Mouse (Mus musculus) intestine, embryonic 14.5 days (tissue): ENCODE data around the gene Pnpla3. TPM values are rescaled to one million over a fixed set of nuclear protein-coding genes. Genes with fewer than 3 reads are reported as not detected.
"Not testable (repeated sequence)": the region's sequence is repeated elsewhere in the genome, so short reads cannot be mapped to it uniquely, and the experiment has no call there.

ENCODE experiments used
- ATAC-seq: fragments of 200-750 bp; cut with Nextera tagmentation; replicated peaks from 2 replicates; pipeline ENCODE4 v1.8.0; 2017; ENCODE audit warnings: low read depth, moderate number of reproducible peaks, moderate TSS enrichment, moderate library complexity; ENCODE audit not compliant: low FRiP score, low TSS enrichment
- DNase-seq: peaks from one replicate; pipeline ENCODE4 v3.0.0-alpha.2; 2018; ENCODE audit warnings: low spot score
- H3K27ac ChIP-seq: fragments of 300-500 bp; sonication (generic); 2 replicates; pipeline ENCODE4 v1.5.1; 2014; ENCODE audit warnings: low read depth, mild to moderate bottlenecking, control low read depth
- H3K27me3 ChIP-seq: fragments of 300-500 bp; sonication (generic); replicated peaks from 2 replicates; pipeline ENCODE4 v1.6.1; 2014; ENCODE audit warnings: low read length, control low read depth; ENCODE audit not compliant: control insufficient read depth, insufficient read depth
- H3K36me3 ChIP-seq: fragments of 300-500 bp; sonication (generic); 2 replicates; pipeline ENCODE4 v1.6.1; 2014; ENCODE audit warnings: low read length, control low read depth; ENCODE audit not compliant: control insufficient read depth, insufficient read depth
- H3K4me1 ChIP-seq: fragments of 300-500 bp; sonication (generic); replicated peaks from 2 replicates; pipeline ENCODE4 v1.6.1; 2014; ENCODE audit warnings: low read length, control low read depth, mixed read lengths; ENCODE audit not compliant: control insufficient read depth, insufficient read depth
- H3K4me2 ChIP-seq: fragments of 300-500 bp; sonication (generic); 2 replicates; pipeline ENCODE4 v1.6.1; 2014; ENCODE audit warnings: low read length
- H3K4me3 ChIP-seq: fragments of 300-500 bp; sonication (generic); 2 replicates; pipeline ENCODE4 v1.5.1; 2014; ENCODE audit warnings: low read depth, low read length, control low read depth, mixed read lengths
- H3K9ac ChIP-seq: fragments of 300-500 bp; sonication (generic); 2 replicates; pipeline ENCODE4 v1.6.1; 2014; ENCODE audit warnings: mild to moderate bottlenecking, low read length
- H3K9me3 ChIP-seq: fragments of 300-500 bp; sonication (generic); 2 replicates; pipeline ENCODE4 v1.6.1; 2016; ENCODE audit warnings: low read length, control low read depth; ENCODE audit not compliant: control insufficient read depth
- WGBS: fragments of 180-500 bp; shearing (Covaris S2); extraction: QIAGEN DNeasy Blood & Tissue Kit; methylation state at CpG from one replicate; pipeline ENCODE4 v1.1.7; 2014; 5-methylcytosine and 5-hydroxymethylcytosine counted together
- polyA plus RNA-seq: library from polyadenylated mRNA; unstranded; fragments of >200 nt; fragmentation: Nextera tagmentation; extraction: Ambion mirVana; gene quantifications from 2 replicates; pipeline ENCODE4 v1.2.1, GENCODE M21; 2014

Pnpla3 gene
- polyA plus RNA-seq, 1 experiment from 2014 or later: 0.41 TPM

DNA sequence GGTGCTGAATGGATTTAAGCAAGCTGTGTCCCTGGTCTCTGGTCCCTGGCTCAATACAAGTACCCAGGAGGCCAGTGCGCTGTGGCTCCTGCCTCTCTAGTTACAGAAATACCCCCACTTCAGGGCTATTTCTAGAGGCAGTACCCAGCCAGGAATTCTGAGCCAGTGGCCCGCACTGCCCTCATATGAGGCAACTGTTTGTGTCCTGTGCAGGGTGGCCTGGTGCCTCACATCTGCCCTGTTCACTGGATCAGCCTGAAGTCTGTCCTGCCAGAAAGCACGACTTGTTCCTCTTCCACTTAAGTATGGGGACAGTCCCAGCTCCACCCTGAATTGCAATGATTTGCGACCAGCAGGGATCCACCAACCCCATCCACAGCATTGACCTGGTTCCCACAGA, 34.2 kb upstream of the Pnpla3 start:
- Histone ChIP-seq H3K9ac (no peak overlapping the region), H3K4me1 (no peaks in the 10 kb centered on the region), H3K27ac (no peak overlapping the region), H3K36me3 (no peaks in the 10 kb centered on the region), H3K4me3 (no peak overlapping the region), H3K27me3 (no peaks in the 10 kb centered on the region), H3K4me2 (no peak overlapping the region), H3K9me3 (no peaks in the 10 kb centered on the region)
- WGBS: 58% methylated on average over 4 of the region's 4 CpGs
- DNase-seq (no peak), ATAC-seq (no peak)

DNA sequence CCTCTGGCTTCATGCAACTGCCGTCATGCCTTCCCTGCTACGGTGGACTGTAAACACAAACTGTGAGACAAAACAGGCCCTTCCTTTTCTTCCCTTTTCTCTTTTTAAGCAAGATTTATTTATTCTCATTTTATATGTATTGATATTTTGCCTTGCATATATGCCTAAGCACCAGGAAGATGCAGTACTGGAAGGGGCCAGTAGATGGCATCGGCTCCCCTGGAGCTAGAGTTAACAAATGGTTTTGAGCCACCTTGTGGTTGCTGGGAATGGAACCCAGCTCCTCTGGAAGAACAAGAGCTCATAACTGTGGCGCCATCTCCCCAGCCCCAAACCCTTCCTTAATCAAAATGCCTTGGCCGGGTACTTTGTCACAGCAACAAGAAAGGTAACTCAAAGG, 32.2 kb upstream of the Pnpla3 start:
- Histone ChIP-seq H3K9me3 (no peaks in the 10 kb centered on the region), H3K27me3 (no peaks in the 10 kb centered on the region), H3K4me2 (no peak overlapping the region), H3K4me1 (no peaks in the 10 kb centered on the region), H3K36me3 (no peaks in the 10 kb centered on the region), H3K27ac (no peak overlapping the region), H3K4me3 (no peak overlapping the region), H3K9ac (no peak overlapping the region)
- ATAC-seq (no peak), DNase-seq (peak; percentile 64)
- WGBS: 69% methylated on average over 5 of the region's 5 CpGs

DNA sequence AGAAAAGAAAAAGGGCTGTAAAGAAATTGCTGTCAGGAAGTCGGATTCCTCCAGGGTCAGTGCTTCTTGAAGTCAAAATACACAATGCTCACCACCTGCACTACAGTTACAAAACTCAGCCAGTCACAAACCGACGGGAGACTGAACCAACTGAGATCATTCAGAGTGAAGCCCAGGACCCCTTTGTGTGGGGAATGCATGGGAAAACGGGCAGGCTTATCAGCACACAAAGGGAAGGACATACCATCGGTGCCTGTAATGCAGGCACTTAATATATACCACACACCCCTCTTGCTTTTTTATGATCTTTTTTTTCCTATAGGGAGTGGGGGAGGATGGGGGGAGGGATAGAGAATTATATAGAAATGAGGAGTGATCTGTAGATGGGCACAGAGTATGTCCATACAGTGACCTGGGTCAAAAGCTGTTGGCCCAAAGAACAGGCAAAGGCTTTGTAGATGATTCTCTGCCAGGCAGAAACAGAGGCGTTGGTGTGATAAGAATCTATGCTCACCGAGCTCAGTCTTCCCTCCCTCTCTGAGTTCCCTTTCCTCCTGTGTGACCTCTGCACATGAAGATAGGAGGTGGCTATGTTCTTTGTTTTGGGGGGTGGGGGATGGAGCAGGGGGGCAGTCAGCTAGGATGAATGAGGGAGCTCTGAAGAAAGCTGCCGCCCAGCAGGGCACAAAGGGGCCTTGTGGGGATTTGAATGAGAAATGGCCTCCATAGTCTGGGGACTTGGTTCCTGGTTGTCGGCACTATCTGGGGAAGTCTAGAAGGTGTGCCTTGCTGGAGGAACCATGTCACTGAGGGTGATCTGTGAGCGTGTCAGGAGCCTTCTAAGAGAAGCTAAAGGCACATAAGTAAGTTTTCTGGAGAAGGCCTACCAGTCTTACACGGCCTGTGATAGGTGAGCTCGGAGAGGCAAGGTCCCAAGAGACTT, 30.9 kb upstream of the Pnpla3 start:
- 44% methylated on average over 12 of the region's 12 CpGs for WGBS

DNA sequence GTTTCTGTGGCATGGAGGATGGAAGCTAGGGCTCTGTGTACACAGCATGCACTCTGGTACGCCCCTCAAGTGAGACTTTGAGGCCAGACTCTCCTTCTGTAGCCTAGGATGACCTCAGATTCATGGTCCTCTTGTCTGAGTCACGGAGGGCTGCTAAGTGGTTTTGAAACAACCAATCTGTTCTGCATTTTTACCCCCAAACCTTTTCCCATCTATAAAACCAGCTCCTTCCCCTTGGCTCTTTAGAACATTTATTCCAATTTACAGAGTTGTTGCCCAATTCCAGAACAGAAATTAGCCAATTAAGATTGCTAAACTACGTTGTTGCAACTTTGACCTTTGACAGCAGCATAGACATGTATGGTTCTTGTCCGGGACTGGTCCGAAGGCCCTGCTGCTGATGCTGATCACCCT, 28.0 kb upstream of the Pnpla3 start:
- Histone ChIP-seq H3K9ac (no peak overlapping the region), H3K36me3 (no peaks in the 10 kb centered on the region), H3K9me3 (no peaks in the 10 kb centered on the region), H3K27ac (no peak overlapping the region), H3K4me3 (no peak overlapping the region), H3K4me2 (no peak overlapping the region), H3K27me3 (no peaks in the 10 kb centered on the region), H3K4me1 (no peaks in the 10 kb centered on the region)
- no peak for ATAC-seq
- WGBS: 79% methylated on average over 5 of the region's 5 CpGs
- no peak for DNase-seq

More for the DNA sequence above, 30.9 kb upstream of the Pnpla3 start:
- H3K4me1 ChIP-seq: no peaks in the 10 kb centered on the region
- ATAC-seq: no peak
- H3K4me3 ChIP-seq: no peak overlapping the region
- H3K9me3 ChIP-seq: no peaks in the 10 kb centered on the region
- H3K36me3 ChIP-seq: no peaks in the 10 kb centered on the region
- H3K9ac ChIP-seq: no peak overlapping the region
- no peak overlapping the region for H3K27ac ChIP-seq
- no peak overlapping the region for H3K4me2 ChIP-seq
- DNase-seq: no peak
- H3K27me3 ChIP-seq: no peaks in the 10 kb centered on the region

DNA sequence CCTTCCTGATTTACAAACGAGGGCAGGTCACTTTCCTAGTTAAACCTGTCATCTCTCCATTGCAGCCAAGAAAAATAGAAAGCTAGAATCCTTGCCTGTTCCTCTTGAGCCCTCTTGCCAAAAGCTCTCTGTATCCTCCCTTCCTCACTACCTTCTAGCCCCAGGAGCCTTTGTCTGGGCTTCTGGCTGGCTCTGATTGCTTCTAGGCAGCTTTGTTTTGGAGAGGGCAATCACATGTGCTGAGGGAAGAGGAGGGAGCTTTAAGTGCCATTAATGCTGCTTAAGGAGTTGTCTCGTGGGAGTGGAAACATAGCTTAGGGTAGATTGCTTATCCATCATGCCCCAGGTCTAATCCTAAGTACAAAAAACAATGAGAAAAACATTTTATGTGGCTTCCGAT, 27.5 kb upstream of the Pnpla3 start:
- no peaks in the 10 kb centered on the region for H3K27me3 ChIP-seq
- no peaks in the 10 kb centered on the region for H3K36me3 ChIP-seq
- H3K4me2 ChIP-seq: no peak overlapping the region
- ATAC-seq (no peak), DNase-seq (no peak)
- 57% methylated on average over 3 of the region's 3 CpGs for WGBS
- H3K9me3 ChIP-seq: no peaks in the 10 kb centered on the region
- no peak overlapping the region for H3K4me3 ChIP-seq
- H3K27ac ChIP-seq: no peak overlapping the region
- no peak overlapping the region for H3K9ac ChIP-seq
- no peaks in the 10 kb centered on the region for H3K4me1 ChIP-seq

DNA sequence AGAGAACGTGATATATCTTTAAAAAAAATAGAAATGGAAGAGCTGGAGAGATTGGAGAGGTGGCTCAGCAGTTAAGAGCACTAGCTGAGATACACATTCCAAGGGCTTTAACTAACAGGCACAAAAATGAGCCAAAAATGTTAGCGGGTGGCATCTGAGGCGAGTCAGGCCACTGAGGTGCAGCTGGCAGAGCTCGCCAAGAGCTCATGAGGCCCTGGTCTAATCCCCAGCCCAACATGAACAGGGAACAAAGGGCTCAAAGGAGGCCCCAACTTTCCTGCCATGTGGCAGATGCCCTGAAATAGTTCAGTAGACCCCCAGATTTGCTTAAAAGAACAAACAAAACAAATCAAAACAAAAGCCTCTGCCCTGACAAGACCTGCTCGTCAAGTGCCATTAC, 26.7 kb upstream of the Pnpla3 start:
- no peaks in the 10 kb centered on the region for H3K36me3 ChIP-seq
- H3K27me3 ChIP-seq: no peaks in the 10 kb centered on the region
- no peak overlapping the region for H3K4me2 ChIP-seq
- DNase-seq (no peak), ATAC-seq (no peak)
- no peak overlapping the region for H3K4me3 ChIP-seq
- no peak overlapping the region for H3K27ac ChIP-seq
- no peak overlapping the region for H3K9ac ChIP-seq
- WGBS: 59% methylated on average over 5 of the region's 5 CpGs
- H3K4me1 ChIP-seq: no peaks in the 10 kb centered on the region
- H3K9me3 ChIP-seq: no peaks in the 10 kb centered on the region

DNA sequence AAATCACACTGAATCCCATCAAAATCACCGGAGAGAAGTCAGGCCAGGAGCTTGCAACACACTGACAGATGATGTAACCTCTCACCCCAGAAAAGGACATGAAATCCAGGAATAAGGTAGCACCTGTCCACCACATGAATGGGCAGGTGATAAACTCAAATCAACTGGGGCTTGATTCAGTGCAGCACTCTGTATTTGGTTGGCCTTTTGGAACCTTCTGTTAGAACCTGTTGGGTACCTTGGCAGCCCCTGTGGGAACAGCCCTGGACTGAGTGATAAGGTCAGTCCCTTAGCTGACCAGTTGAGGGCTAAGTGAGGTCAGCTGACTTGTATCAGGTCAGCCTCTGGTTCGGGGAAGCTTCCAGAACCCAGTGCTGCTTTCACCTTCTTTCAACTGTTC, 11.5 kb upstream of the Pnpla3 start:
- no peaks in the 10 kb centered on the region for H3K36me3 ChIP-seq
- H3K27me3 ChIP-seq: no peaks in the 10 kb centered on the region
- no peaks in the 10 kb centered on the region for H3K9me3 ChIP-seq
- H3K4me2 ChIP-seq: no peak overlapping the region
- H3K9ac ChIP-seq: no peak overlapping the region
- H3K4me1 ChIP-seq: no peaks in the 10 kb centered on the region
- DNase-seq (no peak), ATAC-seq (no peak)
- H3K4me3 ChIP-seq: no peak overlapping the region
- 93% methylated on average over 2 of the region's 2 CpGs for WGBS
- H3K27ac ChIP-seq: no peak overlapping the region

DNA sequence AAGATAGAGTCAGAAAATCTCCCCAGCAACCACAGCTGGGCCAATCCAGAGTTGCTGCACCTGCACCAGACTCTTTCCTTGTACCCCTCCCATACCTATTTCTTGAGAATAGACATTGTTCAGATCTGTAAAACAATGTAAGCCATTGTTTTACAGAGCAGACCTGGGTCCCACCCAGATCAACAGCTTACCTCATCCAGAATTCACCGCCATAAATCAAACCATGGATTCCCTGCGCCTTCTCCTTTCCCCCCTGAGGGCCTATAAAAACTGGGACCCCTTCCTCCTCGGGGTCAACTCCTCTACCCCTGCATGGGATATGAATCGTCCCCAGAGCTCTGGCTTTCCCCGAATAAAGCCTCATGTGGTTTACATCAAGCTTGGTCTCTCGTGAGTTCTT, 10.1 kb upstream of the Pnpla3 start:
- WGBS: 71% methylated on average over 6 of the region's 6 CpGs

DNA sequence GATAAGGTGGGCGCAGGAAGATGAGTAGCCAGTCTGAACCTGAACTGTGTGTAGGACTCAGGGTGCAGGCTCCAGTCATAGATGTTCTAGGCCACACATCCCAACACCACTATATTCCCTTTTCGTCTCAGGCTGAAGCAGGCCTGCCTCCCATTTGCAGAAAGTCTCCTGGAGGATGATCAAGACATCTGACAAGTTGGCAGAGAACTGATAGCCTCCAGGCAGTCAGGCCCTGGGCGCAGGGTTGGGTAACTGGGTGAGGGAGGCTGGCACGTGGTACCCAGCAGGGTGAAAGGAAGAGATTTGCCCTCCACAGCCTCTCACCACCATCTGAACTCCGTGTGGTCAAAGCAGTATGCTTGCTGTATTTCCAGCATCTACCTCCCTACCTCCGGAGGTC, 5.8 kb upstream of the Pnpla3 start:
- Histone ChIP-seq H3K4me3 (no peak overlapping the region), H3K27ac (no peak overlapping the region), H3K36me3 (no peaks in the 10 kb centered on the region), H3K9ac (no peak overlapping the region), H3K4me1 (no peaks in the 10 kb centered on the region), H3K4me2 (no peak overlapping the region), H3K9me3 (no peaks in the 10 kb centered on the region), H3K27me3 (no peaks in the 10 kb centered on the region)
- no peak for DNase-seq
- ATAC-seq: no peak
- 79% methylated on average over 6 of the region's 6 CpGs for WGBS

More for the DNA sequence above, 10.1 kb upstream of the Pnpla3 start:
- not testable (repeated sequence) for H3K27me3 ChIP-seq, H3K4me1 ChIP-seq, H3K36me3 ChIP-seq, H3K9me3 ChIP-seq, DNase-seq, H3K4me3 ChIP-seq, H3K27ac ChIP-seq, H3K4me2 ChIP-seq, H3K9ac ChIP-seq, ATAC-seq
